Mouse (Mus musculus): ENCODE data around the gene Lurap1. TPM values are rescaled to one million over a fixed set of nuclear protein-coding genes. Genes with fewer than 3 reads are reported as not detected.

Lurap1 gene
- 1.5 and 1.9 TPM in 2 replicates for polyA plus RNA-seq (2014; fragmentation: Nextera tagmentation; extraction: Ambion mirVana)

- Histone ChIP-seq H3K9ac (ENCODE audit: low read length) (peak within 1 kb of the TSS; percentile 95), H3K4me3 (ENCODE audit: low read depth, low read length) (peak within 1 kb of the TSS; percentile 67), H3K9me3 (replicated peaks; ENCODE audit: control insufficient read depth, low read length) (no peaks in the 10 kb centered on the region), H3K27ac (ENCODE audit: low read depth, low read length) (peak within 1 kb of the TSS; percentile 83), H3K27me3 (replicated peaks; ENCODE audit: control insufficient read depth, insufficient read depth, low read length) (no peaks in the 10 kb centered on the region), H3K4me1 (ENCODE audit: control insufficient read depth, insufficient read depth, low read length) (peaks cover 4% of the 10 kb centered on the region; the same call in 1 of the 2 replicates), H3K4me2 (ENCODE audit: low read length) (peak within 1 kb of the TSS; percentile 78), H3K36me3 (ENCODE audit: control insufficient read depth, insufficient read depth, low read length) (peaks cover 43% of the 10 kb centered on the region)
- DNase-seq (ENCODE audit: low spot score): no peak
- 78% methylated on average over 6 of the region's 6 CpGs for WGBS
- ATAC-seq: no peak
These were observed at the start of gene Lurap1 for GRCm38 (mm10) chr4:116151238-116151637. Gene Lurap1, minus strand, starts transcription at chr4:116151338.

GRCm38 (mm10) chr4:116198422-116198821, 47.3 kb upstream of the Lurap1 start:
- H3K27ac ChIP-seq (ENCODE audit: low read depth, low read length): no peak overlapping the region

DNA sequence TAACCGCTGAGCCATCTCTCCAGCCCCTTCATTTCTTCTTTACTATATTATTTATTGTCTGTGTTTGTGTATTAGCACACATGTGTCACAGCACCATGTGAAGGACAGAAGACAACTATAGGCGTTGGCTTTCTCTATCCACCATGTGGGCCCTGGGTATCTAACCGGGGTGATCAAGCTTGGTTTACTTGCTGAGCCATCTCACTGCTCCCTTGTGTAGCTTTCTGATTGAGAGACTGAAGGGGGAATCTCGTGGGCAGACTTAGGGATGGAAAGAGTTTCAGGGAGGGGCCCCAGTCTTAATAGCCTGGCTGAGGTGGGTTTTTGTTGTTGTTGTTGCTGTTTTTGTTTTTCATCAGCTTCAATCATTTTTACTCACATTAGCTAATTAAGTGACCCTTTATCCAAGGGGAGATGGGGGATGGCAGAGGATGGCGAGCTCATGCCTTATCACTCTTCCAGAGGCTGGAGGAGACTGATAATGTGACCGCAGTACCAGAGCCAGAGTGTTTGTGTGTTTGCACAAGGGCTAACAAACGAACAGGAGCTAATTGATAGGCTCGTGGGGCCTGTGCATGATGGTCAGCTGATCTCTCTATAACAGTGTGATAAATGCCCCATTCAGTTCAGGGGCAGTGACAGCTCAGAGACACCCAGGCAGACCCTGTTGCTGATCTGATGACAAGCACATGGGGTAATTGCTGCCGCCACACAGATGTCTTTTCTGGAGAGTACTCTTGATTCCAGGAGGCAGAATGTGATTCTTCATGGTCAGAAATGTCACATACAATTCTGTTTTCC, 42.6 kb upstream of the Lurap1 start:
- Histone ChIP-seq H3K9ac (ENCODE audit: low read length) (no peak overlapping the region), H3K36me3 (ENCODE audit: control insufficient read depth, insufficient read depth, low read length) (no peaks in the 10 kb centered on the region), H3K27ac (ENCODE audit: low read depth, low read length) (no peak overlapping the region), H3K4me1 (ENCODE audit: control insufficient read depth, insufficient read depth, low read length) (no peaks in the 10 kb centered on the region), H3K4me2 (ENCODE audit: low read length) (no peak overlapping the region), H3K27me3 (replicated peaks; ENCODE audit: control insufficient read depth, insufficient read depth, low read length) (no peaks in the 10 kb centered on the region), H3K9me3 (replicated peaks; ENCODE audit: control insufficient read depth, low read length) (no peaks in the 10 kb centered on the region), H3K4me3 (ENCODE audit: low read depth, low read length) (no peak overlapping the region)
- ATAC-seq: no peak
- no peak for DNase-seq (ENCODE audit: low spot score)
- 61% methylated on average over 9 of the region's 9 CpGs for WGBS

More at GRCm38 (mm10) chr4:116198422-116198821, 47.3 kb upstream of the Lurap1 start:
- H3K9ac ChIP-seq (ENCODE audit: low read length): no peak overlapping the region
- no peaks in the 10 kb centered on the region for H3K9me3 ChIP-seq (replicated peaks; ENCODE audit: control insufficient read depth, low read length)
- 72% methylated on average over 2 of the region's 2 CpGs for WGBS
- DNase-seq (ENCODE audit: low spot score): no peak
- no peak overlapping the region for H3K4me2 ChIP-seq (ENCODE audit: low read length)
- no peak for ATAC-seq
- no peaks in the 10 kb centered on the region for H3K4me1 ChIP-seq (ENCODE audit: control insufficient read depth, insufficient read depth, low read length)
- H3K4me3 ChIP-seq (ENCODE audit: low read depth, low read length): no peak overlapping the region
- no peaks in the 10 kb centered on the region for H3K27me3 ChIP-seq (replicated peaks; ENCODE audit: control insufficient read depth, insufficient read depth, low read length)
- H3K36me3 ChIP-seq (ENCODE audit: control insufficient read depth, insufficient read depth, low read length): no peaks in the 10 kb centered on the region

GRCm38 (mm10) chr4:116192286-116192835, 41.2 kb upstream of the Lurap1 start:
- ATAC-seq (no peak), DNase-seq (ENCODE audit: low spot score) (peak; percentile 25)
- Histone ChIP-seq H3K9me3 (replicated peaks; ENCODE audit: control insufficient read depth, low read length) (no peaks in the 10 kb centered on the region), H3K4me1 (ENCODE audit: control insufficient read depth, insufficient read depth, low read length) (no peaks in the 10 kb centered on the region), H3K36me3 (ENCODE audit: control insufficient read depth, insufficient read depth, low read length) (no peaks in the 10 kb centered on the region), H3K27me3 (replicated peaks; ENCODE audit: control insufficient read depth, insufficient read depth, low read length) (no peaks in the 10 kb centered on the region), H3K4me2 (ENCODE audit: low read length) (no peak overlapping the region), H3K27ac (ENCODE audit: low read depth, low read length) (no peak overlapping the region), H3K9ac (ENCODE audit: low read length) (no peak overlapping the region), H3K4me3 (ENCODE audit: low read depth, low read length) (no peak overlapping the region)
- WGBS: 71% methylated on average over 4 of the region's 4 CpGs

GRCm38 (mm10) chr4:116185083-116185482, 33.9 kb upstream of the Lurap1 start:
- H3K4me1 ChIP-seq (ENCODE audit: control insufficient read depth, insufficient read depth, low read length): no peaks in the 10 kb centered on the region
- H3K4me3 ChIP-seq (ENCODE audit: low read depth, low read length): no peak overlapping the region
- ATAC-seq (no peak), DNase-seq (ENCODE audit: low spot score) (no peak)
- H3K27ac ChIP-seq (ENCODE audit: low read depth, low read length): no peak overlapping the region
- no peaks in the 10 kb centered on the region for H3K9me3 ChIP-seq (replicated peaks; ENCODE audit: control insufficient read depth, low read length)
- H3K9ac ChIP-seq (ENCODE audit: low read length): no peak overlapping the region
- H3K4me2 ChIP-seq (ENCODE audit: low read length): no peak overlapping the region
- H3K36me3 ChIP-seq (ENCODE audit: control insufficient read depth, insufficient read depth, low read length): no peaks in the 10 kb centered on the region
- no peaks in the 10 kb centered on the region for H3K27me3 ChIP-seq (replicated peaks; ENCODE audit: control insufficient read depth, insufficient read depth, low read length)
- WGBS: 93% methylated on average over 4 of the region's 4 CpGs

GRCm38 (mm10) chr4:116182745-116183144, 31.6 kb upstream of the Lurap1 start:
- peak; percentile 18 for DNase-seq (ENCODE audit: low spot score)
- no peak overlapping the region for H3K9ac ChIP-seq (ENCODE audit: low read length)
- no peaks in the 10 kb centered on the region for H3K4me1 ChIP-seq (ENCODE audit: control insufficient read depth, insufficient read depth, low read length)
- H3K4me3 ChIP-seq (ENCODE audit: low read depth, low read length): no peak overlapping the region
- H3K27me3 ChIP-seq (replicated peaks; ENCODE audit: control insufficient read depth, insufficient read depth, low read length): no peaks in the 10 kb centered on the region
- no peak overlapping the region for H3K27ac ChIP-seq (ENCODE audit: low read depth, low read length)
- H3K9me3 ChIP-seq (replicated peaks; ENCODE audit: control insufficient read depth, low read length): no peaks in the 10 kb centered on the region
- H3K36me3 ChIP-seq (ENCODE audit: control insufficient read depth, insufficient read depth, low read length): no peaks in the 10 kb centered on the region
- no peak for ATAC-seq
- peak overlapping the region; percentile 15; the same call in 1 of the 2 replicates for H3K4me2 ChIP-seq (ENCODE audit: low read length)
- WGBS: 7% methylated on average over 12 of the region's 12 CpGs

- H3K9me3 ChIP-seq (replicated peaks; ENCODE audit: control insufficient read depth, low read length): no peaks in the 10 kb centered on the region
- H3K36me3 ChIP-seq (ENCODE audit: control insufficient read depth, insufficient read depth, low read length): no peaks in the 10 kb centered on the region
- 23% methylated on average over 3 of the region's 3 CpGs for WGBS
These were observed 30.9 kb upstream of the Lurap1 start for GRCm38 (mm10) chr4:116182079-116182478.

DNA sequence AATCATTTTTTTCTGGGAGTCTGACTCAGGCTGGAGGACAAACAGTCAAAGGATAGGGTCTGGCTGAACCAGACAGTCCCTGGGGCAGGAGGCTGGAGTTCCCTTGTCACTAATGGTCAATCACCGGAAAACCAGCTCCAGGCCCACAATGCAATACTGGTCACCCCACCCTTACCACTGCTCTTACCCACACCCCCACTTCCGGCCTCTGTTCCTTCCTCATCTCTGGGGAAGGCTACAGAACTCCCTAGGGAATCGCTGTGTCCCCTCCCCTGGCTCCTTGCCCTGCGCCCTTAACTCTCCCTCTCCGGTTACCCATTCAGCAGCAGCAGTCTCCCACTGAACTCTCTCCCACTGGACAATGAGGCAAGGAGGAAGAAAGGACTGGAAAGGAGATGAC, 26.0 kb upstream of the Lurap1 start:
- Histone ChIP-seq H3K4me2 (ENCODE audit: low read length) (peak overlapping the region; percentile 35; the same call in 1 of the 2 replicates), H3K27me3 (replicated peaks; ENCODE audit: control insufficient read depth, insufficient read depth, low read length) (no peaks in the 10 kb centered on the region), H3K9ac (ENCODE audit: low read length) (no peak overlapping the region), H3K36me3 (ENCODE audit: control insufficient read depth, insufficient read depth, low read length) (no peaks in the 10 kb centered on the region), H3K4me3 (ENCODE audit: low read depth, low read length) (no peak overlapping the region), H3K4me1 (ENCODE audit: control insufficient read depth, insufficient read depth, low read length) (peaks cover 14% of the 10 kb centered on the region), H3K9me3 (replicated peaks; ENCODE audit: control insufficient read depth, low read length) (no peaks in the 10 kb centered on the region), H3K27ac (ENCODE audit: low read depth, low read length) (peak overlapping the region; percentile 44; the same call in 1 of the 2 replicates)
- DNase-seq (ENCODE audit: low spot score) (no peak), ATAC-seq (no peak)
- WGBS: 35% methylated on average over 5 of the region's 5 CpGs

More at GRCm38 (mm10) chr4:116182079-116182478, 30.9 kb upstream of the Lurap1 start:
- H3K4me3 ChIP-seq (ENCODE audit: low read depth, low read length): no peak overlapping the region
- DNase-seq (ENCODE audit: low spot score) (no peak), ATAC-seq (no peak)
- no peak overlapping the region for H3K27ac ChIP-seq (ENCODE audit: low read depth, low read length)
- H3K9ac ChIP-seq (ENCODE audit: low read length): no peak overlapping the region
- H3K4me2 ChIP-seq (ENCODE audit: low read length): no peak overlapping the region
- H3K4me1 ChIP-seq (ENCODE audit: control insufficient read depth, insufficient read depth, low read length): peaks cover 3% of the 10 kb centered on the region
- no peaks in the 10 kb centered on the region for H3K27me3 ChIP-seq (replicated peaks; ENCODE audit: control insufficient read depth, insufficient read depth, low read length)

DNA sequence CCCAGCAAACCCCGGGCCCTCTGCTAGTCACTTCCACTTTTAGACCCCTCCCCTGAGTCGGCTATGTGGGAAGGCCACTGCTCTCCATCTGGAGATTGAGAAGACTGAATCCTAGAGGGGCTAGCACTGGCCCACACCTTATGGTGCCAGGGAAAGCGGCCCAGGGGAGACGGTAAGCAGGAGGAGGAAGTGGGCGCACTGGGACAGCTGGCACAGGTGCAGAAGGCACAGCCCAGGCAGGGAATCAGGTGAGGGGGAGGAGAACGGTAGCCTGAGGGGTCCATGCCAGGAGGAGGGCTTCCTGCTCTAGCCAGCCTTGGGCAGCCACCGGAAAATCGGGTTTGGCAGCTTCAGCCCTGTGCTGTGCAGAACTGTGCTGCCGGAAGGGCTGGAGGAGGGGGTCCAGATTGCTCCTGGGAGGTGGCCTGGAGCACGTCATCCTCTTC, 25.4 kb upstream of the Lurap1 start:
- DNase-seq (ENCODE audit: low spot score) (peak; percentile 71), ATAC-seq (peak; percentile 87)
- Histone ChIP-seq H3K9ac (ENCODE audit: low read length) (no peak overlapping the region; the same call in 1 of the 2 replicates), H3K27me3 (replicated peaks; ENCODE audit: control insufficient read depth, insufficient read depth, low read length) (no peaks in the 10 kb centered on the region), H3K4me1 (ENCODE audit: control insufficient read depth, insufficient read depth, low read length) (peaks cover 14% of the 10 kb centered on the region), H3K36me3 (ENCODE audit: control insufficient read depth, insufficient read depth, low read length) (no peaks in the 10 kb centered on the region), H3K4me2 (ENCODE audit: low read length) (peak overlapping the region; percentile 35), H3K4me3 (ENCODE audit: low read depth, low read length) (no peak overlapping the region), H3K9me3 (replicated peaks; ENCODE audit: control insufficient read depth, low read length) (no peaks in the 10 kb centered on the region), H3K27ac (ENCODE audit: low read depth, low read length) (peak overlapping the region; percentile 22; the same call in 1 of the 2 replicates)
- 26% methylated on average over 10 of the region's 10 CpGs for WGBS

Measured in forebrain, embryonic 14.5 days (tissue).